Mouse (Mus musculus): ENCODE data around the gene Paxbp1.

DNA sequence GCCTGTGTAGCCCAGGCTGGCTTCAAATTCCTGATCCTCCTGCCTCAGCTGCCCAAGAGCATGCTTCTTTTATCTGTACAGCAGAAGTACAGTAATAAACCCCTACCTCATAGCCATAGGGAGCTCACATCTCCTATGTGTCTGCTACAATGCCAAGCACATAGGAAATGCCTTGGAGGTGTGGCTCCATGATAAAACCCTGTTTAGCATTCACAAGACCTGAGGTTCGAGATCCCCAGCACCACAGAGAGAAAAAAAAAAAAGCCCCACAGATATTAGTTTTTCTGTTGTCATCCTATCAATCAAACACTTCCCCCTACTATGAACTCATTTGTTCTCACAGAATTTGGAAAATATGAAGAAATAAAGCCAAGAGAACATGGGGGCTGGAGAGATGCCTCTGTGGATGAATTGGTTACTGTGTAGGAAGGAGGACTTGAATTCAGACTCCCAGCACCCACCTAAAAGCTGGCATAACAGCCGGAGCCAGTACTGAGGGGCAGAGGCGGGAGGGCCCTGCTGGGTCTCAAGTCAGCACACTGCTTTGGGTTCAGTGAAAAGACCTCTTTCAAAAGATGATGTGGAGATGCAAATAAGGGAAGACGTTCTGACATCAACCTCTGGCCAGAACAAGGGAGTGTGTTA lies 38.8 kb upstream of the Paxbp1 start:
- TF ChIP-seq EP300 (IDR thresholded peaks at IDR 0.05; ENCODE audit: low read depth) (no peak), CTCF (IDR thresholded peaks at IDR 0.05; ENCODE audit: low read depth) (no peak)

All from heart, postnatal 0 days (tissue).